Mouse (Mus musculus) bone marrow macrophage, adult 2 months (primary cell): ENCODE data around the gene Phlpp2. TPM values are rescaled to one million over a fixed set of nuclear protein-coding genes. Genes with fewer than 3 reads are reported as not detected.

ENCODE experiments used
- H3K27ac ChIP-seq: 2 replicates; pipeline ENCODE4 v1.5.1; 2012; ENCODE audit warnings: low read depth, low read length; ENCODE audit not compliant: insufficient read depth
- H3K4me1 ChIP-seq: 2 replicates; pipeline ENCODE4 v1.6.1; 2012; ENCODE audit warnings: low read length; ENCODE audit not compliant: control insufficient read depth, insufficient read depth
- H3K4me3 ChIP-seq: 2 replicates; pipeline ENCODE4 v1.5.1; 2012; ENCODE audit warnings: mild to moderate bottlenecking, low read length, moderate library complexity; ENCODE audit not compliant: insufficient read depth
- CTCF ChIP-seq: IDR thresholded peaks from 2 replicates; pipeline ENCODE4 v1.5.1; 2012; ENCODE audit warnings: low read depth, mild to moderate bottlenecking, low read length, moderate library complexity
- POLR2A ChIP-seq: IDR thresholded peaks from 2 replicates; pipeline ENCODE4 v1.6.1; 2012; ENCODE audit warnings: mild to moderate bottlenecking, low read depth, low read length, borderline replicate concordance
- polyA plus RNA-seq: library from polyadenylated mRNA; stranded (reverse); fragments of >200 nt; gene quantifications from 2 replicates; pipeline ENCODE4 v1.2.4, GENCODE M21; 2012; ENCODE audit not compliant: missing spikeins, insufficient read depth, insufficient read length

The Phlpp2 gene
- polyA plus RNA-seq, 1 experiment: 2.8 TPM

- H3K4me1 ChIP-seq: no peaks in the 10 kb centered on the region
- no peak overlapping the region for H3K27ac ChIP-seq
- no peak overlapping the region for H3K4me3 ChIP-seq
- TF ChIP-seq POLR2A (no peak), CTCF (no peak)
Observed at GRCm38 (mm10) chr8:109983944-109984343, 115.6 kb downstream of the Phlpp2 start.

DNA sequence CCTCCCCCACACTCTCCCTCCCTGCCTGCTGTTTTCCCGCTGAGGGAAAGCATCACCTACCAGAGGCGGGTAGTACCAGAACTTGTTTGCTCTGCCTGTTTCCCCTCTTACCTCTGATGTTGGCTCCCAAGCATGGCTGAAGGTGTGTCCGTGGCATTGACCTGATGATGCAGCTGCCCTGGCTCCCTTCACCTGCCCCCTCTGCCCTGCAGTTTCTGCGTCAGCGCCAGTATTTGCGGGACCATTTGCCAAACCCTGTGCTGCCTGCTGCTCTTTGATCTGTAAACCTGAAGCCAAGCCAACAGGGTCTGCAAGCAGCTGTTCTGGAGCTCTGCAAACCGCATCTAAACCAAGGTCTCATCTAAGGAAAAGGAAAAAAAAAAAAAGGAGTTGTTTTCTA lies 118.0 kb downstream of the Phlpp2 start:
- TF ChIP-seq CTCF: no peak
- TF ChIP-seq POLR2A: no peak
- Histone ChIP-seq H3K4me1 (no peaks in the 10 kb centered on the region), H3K27ac (no peak overlapping the region), H3K4me3 (no peak overlapping the region)

GRCm38 (mm10) chr8:109987776-109988175 lies 119.4 kb downstream of the Phlpp2 start:
- Histone ChIP-seq H3K4me1 (no peaks in the 10 kb centered on the region), H3K4me3 (no peak overlapping the region), H3K27ac (no peak overlapping the region)
- TF ChIP-seq CTCF (no peak), POLR2A (no peak)

DNA sequence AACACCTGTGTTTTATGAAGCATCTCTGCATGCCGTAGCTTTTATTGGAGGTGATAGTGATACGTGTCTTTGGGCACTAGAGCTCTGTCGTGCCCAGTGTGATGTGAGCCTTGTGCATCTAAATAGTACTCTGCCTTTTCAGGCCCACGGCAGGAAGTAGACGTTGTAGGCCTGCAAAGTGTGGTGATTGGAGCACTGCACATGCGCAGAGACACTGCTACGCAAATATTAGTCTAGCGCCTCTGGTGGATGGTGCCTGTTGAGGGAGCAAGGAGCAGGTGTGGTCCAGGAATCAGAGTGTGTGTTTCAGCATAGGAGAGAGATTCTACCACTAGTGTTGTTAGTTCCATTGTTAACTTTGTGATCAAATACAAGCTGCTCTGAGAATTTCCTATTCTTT lies 120.8 kb downstream of the Phlpp2 start:
- Histone ChIP-seq H3K4me1 (no peaks in the 10 kb centered on the region), H3K27ac (no peak overlapping the region), H3K4me3 (no peak overlapping the region)
- no peak for TF ChIP-seq POLR2A
- no peak for TF ChIP-seq CTCF

DNA sequence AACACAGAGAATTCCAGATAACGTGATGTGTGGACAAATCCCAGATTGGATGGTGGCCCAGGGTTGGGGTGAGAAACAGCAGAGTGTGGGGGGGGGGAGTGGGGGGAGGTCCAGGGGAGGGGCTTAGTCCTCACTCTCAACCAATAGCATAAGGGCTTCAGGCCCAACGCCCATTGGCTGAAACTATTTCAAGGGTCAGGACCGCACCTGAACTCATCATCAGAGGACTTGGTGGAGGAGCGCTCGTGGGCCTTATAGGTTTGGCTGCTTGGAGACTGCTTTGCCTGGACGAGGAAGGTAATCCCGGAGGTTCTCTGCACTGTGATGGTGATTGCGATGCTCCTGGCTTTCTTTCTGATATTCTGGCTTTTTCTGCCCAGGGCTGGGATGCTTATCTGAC lies 121.9 kb downstream of the Phlpp2 start, which contains the start of gene Tat:
TSS of gene Tat (plus strand) at position 214 of the 400 bp plus-strand sequence.
- H3K4me1 ChIP-seq: no peaks in the 10 kb centered on the region
- TF ChIP-seq POLR2A: no peak
- no peak within 1 kb of the TSS for H3K4me3 ChIP-seq
- no peak within 1 kb of the TSS for H3K27ac ChIP-seq

GRCm38 (mm10) chr8:109992166-109992565 lies 123.8 kb downstream of the Phlpp2 start:
- no peak for TF ChIP-seq POLR2A
- TF ChIP-seq CTCF: no peak
- no peak overlapping the region for H3K27ac ChIP-seq
- no peaks in the 10 kb centered on the region for H3K4me1 ChIP-seq
- H3K4me3 ChIP-seq: no peak overlapping the region

- H3K4me3 ChIP-seq: no peak overlapping the region
- H3K27ac ChIP-seq: no peak overlapping the region
- TF ChIP-seq CTCF (no peak), POLR2A (no peak)
- no peaks in the 10 kb centered on the region for H3K4me1 ChIP-seq
Observed at GRCm38 (mm10) chr8:109992951-109993350, 124.6 kb downstream of the Phlpp2 start.

Other genes with a start within 250 kb of the Phlpp2 start
- gene Ist1, start 175.3 kb upstream of the Phlpp2 start, polyA plus RNA-seq: 74.0 and 80.9 TPM in 2 replicates
- gene Zfp821, start 163.0 kb upstream of the Phlpp2 start, polyA plus RNA-seq: 7.7 and 11.6 TPM in 2 replicates
- 21.0 and 21.2 TPM in 2 replicates for gene Atxn1l, start 130.8 kb upstream of the Phlpp2 start, polyA plus RNA-seq
- gene Ap1g1, start 90.0 kb upstream of the Phlpp2 start, polyA plus RNA-seq: 80.9 and 91.2 TPM in 2 replicates
- gene Marveld3, start 93.7 kb downstream of the Phlpp2 start, polyA plus RNA-seq: not detected in 2 replicates
- not detected in 2 replicates for gene Tat, start 121.9 kb downstream of the Phlpp2 start, polyA plus RNA-seq
- not detected in 2 replicates for gene Chst4, start 171.2 kb downstream of the Phlpp2 start, polyA plus RNA-seq
- not detected in 2 replicates for gene Zfp612, start 211.2 kb downstream of the Phlpp2 start, polyA plus RNA-seq
- not detected in 2 replicates for gene Gm21964, start 232.7 kb downstream of the Phlpp2 start, polyA plus RNA-seq
- gene Gm17720, start 234.2 kb downstream of the Phlpp2 start, polyA plus RNA-seq: not detected in 2 replicates